Mouse (Mus musculus) bone marrow macrophage, adult 2 months (primary cell): ENCODE measurements around the gene Cldn2. TPM values are rescaled to one million over a fixed set of nuclear protein-coding genes. Genes with fewer than 3 reads are reported as not detected.

Source experiments
- H3K27ac ChIP-seq: 2 replicates; pipeline ENCODE4 v1.5.1; 2012; ENCODE audit warnings: low read depth, low read length; ENCODE audit not compliant: insufficient read depth
- H3K4me1 ChIP-seq: 2 replicates; pipeline ENCODE4 v1.6.1; 2012; ENCODE audit warnings: low read length; ENCODE audit not compliant: control insufficient read depth, insufficient read depth
- H3K4me3 ChIP-seq: 2 replicates; pipeline ENCODE4 v1.5.1; 2012; ENCODE audit warnings: mild to moderate bottlenecking, low read length, moderate library complexity; ENCODE audit not compliant: insufficient read depth
- CTCF ChIP-seq: IDR thresholded peaks from 2 replicates; pipeline ENCODE4 v1.5.1; 2012; ENCODE audit warnings: low read depth, mild to moderate bottlenecking, low read length, moderate library complexity
- POLR2A ChIP-seq: IDR thresholded peaks from 2 replicates; pipeline ENCODE4 v1.6.1; 2012; ENCODE audit warnings: mild to moderate bottlenecking, low read depth, low read length, borderline replicate concordance
- polyA plus RNA-seq: library from polyadenylated mRNA; stranded (reverse); fragments of >200 nt; gene quantifications from 2 replicates; pipeline ENCODE4 v1.2.4, GENCODE M21; 2012; ENCODE audit not compliant: missing spikeins, insufficient read depth, insufficient read length

The Cldn2 gene
- polyA plus RNA-seq, 1 experiment: not detected

DNA sequence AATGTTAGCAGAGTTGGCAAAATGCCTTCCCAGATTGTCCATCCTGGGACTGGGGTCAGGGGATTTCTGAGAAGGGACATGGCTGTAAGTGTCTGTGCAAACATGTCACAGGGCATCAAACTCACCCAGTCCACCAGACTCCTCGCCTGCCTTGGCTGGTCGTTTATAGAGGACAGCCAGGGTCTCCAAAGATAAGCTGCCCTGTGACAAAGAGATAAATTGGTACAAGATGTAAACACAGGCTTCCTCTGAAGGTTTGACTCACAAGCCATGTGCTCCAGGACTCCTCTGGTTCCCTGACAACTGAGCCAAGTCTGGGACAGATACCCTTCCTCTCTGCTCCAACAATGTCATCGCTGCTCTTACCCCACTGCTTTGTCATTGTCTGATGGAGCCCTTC is 19.6 kb upstream of the Cldn2 start:
- no peak for TF ChIP-seq POLR2A
- no peak for TF ChIP-seq CTCF
- Histone ChIP-seq H3K27ac (no peak overlapping the region), H3K4me3 (no peak overlapping the region), H3K4me1 (no peaks in the 10 kb centered on the region)

DNA sequence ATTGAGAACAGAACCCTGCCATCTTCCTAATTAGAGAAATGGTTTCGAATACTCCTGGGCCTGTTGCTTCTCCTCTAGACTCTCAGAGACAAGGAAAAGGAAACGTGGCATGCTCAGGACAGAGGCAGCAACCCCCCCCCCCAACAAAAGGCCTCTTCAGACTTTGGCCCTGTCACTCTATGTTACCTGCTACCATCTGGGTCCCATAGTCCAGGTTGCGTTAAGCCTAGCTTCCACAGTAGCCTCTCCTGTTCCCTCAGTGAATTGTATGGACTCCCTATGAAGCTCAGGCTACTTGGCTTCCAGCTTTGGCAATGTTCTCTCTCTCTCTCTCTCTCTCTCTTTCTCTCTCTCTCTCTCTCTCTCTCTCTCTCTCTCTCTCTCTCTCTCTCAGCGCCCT is 19.1 kb upstream of the Cldn2 start:
- no peak for TF ChIP-seq POLR2A
- TF ChIP-seq CTCF: no peak
- Histone ChIP-seq H3K4me3 (no peak overlapping the region), H3K4me1 (no peaks in the 10 kb centered on the region), H3K27ac (no peak overlapping the region)

GRCm38 (mm10) chrX:139782278-139783044 is 18.2 kb upstream of the Cldn2 start, which contains the start of gene Ripply1:
Ripply1 (minus strand) TSS chrX:139782353.
- Histone ChIP-seq H3K4me1 (no peaks in the 10 kb centered on the region), H3K4me3 (no peak within 1 kb of the TSS), H3K27ac (no peak within 1 kb of the TSS)
- TF ChIP-seq POLR2A (no peak), CTCF (no peak)

DNA sequence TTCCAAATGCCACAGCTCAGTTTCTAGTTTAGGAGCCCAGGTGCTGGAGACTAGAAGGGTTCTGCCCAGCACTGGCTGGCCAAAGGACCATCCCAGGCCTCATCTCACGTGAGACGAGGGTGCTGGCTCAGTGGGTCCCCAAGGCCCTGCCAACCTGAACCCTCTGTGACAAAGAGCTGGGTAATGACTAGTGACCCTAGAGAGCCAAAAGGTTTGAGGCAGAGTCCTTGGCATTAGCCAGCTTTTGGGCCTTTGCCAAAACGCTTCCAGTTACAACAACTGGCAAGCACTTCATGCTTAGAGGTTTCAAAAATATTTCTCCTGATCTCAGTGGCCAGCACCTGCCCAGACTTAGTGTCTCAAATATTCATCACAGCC is 17.6 kb upstream of the Cldn2 start:
- H3K4me1 ChIP-seq: no peaks in the 10 kb centered on the region
- TF ChIP-seq CTCF (no peak), POLR2A (no peak)
- no peak overlapping the region for H3K27ac ChIP-seq
- H3K4me3 ChIP-seq: no peak overlapping the region

DNA sequence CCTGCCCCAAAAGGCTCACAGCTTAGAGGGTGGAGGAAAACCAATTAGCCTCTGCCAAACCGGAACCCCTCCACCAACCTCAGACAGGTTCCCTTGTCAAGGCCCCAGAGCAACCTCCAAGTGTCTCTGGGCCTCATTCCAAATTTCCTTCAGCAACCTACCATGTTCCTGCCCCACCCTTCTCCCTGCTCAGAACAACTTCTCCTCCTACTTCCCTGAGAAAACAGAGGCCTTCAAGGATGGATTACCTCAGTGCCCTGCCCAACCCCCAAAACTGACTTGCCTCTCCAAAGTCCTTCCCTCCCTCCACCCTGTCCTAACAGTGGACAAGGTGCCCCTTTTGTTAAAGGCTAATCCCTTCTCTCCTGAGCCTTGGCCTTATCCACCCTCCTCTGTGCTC is 14.9 kb upstream of the Cldn2 start:
- no peak overlapping the region for H3K27ac ChIP-seq
- no peaks in the 10 kb centered on the region for H3K4me1 ChIP-seq
- TF ChIP-seq CTCF: no peak
- no peak for TF ChIP-seq POLR2A
- H3K4me3 ChIP-seq: no peak overlapping the region

DNA sequence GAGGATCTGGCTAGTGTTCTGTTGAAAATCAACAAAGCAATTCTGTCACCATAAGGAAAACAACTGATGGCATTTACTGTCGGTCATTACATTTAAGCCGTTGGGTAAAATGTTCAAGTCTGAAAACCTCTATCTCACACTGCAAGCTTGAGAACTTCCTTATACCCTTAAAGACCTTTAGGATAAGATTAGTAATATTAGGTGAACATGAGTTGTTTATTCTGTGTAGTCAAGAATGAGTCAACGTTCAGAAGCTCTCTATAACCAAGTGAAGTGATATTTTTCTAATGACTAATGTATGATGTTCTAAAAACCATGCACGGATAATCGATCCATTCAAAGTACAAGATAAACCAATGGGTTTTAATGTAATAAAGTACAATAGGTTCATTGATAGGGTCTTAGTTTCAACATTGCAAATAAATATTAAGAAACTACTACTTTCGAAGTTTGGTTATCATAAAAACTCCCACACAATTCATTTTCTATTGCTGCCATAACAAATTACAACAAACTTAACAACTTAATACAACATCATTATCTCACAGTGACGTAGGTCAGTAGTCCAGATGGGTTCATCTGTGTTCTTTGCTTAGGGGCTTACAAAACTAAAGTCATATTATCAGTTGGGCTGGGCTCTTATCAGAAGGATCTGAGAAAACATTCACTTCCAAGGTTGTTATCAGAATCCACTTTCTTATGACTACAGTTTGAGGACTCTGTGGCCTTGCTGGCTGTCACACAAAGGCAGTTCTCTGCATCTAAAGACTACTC is 6.4 kb upstream of the Cldn2 start:
- Histone ChIP-seq H3K4me1 (no peaks in the 10 kb centered on the region), H3K4me3 (no peak overlapping the region), H3K27ac (no peak overlapping the region)
- TF ChIP-seq CTCF (no peak), POLR2A (no peak)

DNA sequence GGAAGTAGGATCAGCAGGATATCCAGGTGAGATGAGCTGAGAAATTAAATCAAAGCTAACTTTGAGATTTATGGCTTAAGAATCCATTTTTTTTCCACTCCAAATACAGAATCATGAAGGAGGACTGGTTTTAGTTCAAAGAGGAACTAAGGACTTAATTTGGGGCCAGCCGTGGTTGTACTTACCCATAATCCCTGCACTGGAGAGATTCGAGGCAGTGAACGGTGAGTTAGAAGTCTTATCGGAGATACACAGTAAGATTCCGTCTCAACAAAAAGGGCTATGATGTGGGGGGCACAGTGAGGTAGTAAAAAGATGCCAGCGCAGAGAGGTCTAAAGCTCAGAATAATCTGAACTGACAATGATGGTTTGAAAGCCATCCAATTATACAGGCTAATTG is 4.6 kb upstream of the Cldn2 start:
- Histone ChIP-seq H3K4me3 (no peak overlapping the region; the same call in 1 of the 2 replicates), H3K4me1 (no peaks in the 10 kb centered on the region), H3K27ac (no peak overlapping the region)
- no peak for TF ChIP-seq POLR2A
- no peak for TF ChIP-seq CTCF

GRCm38 (mm10) chrX:139797875-139798274 is 2.8 kb upstream of the Cldn2 start:
- Histone ChIP-seq H3K4me3 (no peak overlapping the region), H3K27ac (no peak overlapping the region), H3K4me1 (no peaks in the 10 kb centered on the region)
- TF ChIP-seq POLR2A (no peak), CTCF (no peak)

DNA sequence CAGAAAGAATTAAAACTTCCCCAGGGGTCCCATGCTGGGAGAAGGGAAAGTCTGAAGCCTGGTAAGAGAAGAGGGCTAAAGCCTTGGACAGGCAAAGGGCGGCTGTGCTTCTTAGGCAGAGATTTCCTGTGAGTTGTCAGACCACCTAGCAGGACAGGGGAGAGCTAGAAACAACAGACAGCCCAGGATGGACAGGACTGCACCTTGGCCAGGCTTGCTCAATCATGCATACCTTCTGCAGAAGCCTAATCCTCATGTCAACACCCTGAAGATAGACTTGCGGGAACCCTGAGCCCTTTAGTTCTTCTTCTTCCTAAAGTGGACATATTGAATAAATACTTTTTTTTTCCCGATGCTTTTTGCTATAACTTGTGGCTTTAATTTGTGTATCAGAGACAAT is 675 bp upstream of the Cldn2 start:
- Histone ChIP-seq H3K4me3 (no peak overlapping the region), H3K27ac (no peak overlapping the region), H3K4me1 (no peaks in the 10 kb centered on the region)
- TF ChIP-seq POLR2A: no peak

DNA sequence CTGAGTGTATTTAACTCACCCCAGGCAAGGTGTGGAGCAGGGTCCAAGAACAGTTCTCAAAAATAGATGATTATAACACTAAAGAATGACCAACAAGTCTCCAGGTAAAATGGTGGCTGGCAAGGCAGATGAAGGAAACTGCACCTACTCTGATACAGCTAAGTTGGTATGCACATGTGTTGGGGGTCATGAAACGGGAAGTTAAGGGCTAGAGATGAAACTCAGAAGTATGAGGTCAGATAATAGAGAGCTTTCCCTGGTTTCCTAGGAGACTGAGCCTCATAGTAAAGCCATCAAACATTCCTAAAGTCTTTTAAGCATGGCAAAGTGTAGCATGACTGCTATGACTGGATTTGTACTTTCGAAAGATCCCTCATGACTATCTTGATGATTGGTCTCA is 2.4 kb downstream of the Cldn2 start:
- Histone ChIP-seq H3K4me3 (no peak overlapping the region), H3K27ac (no peak overlapping the region), H3K4me1 (no peaks in the 10 kb centered on the region)
- TF ChIP-seq CTCF (no peak), POLR2A (no peak)

GRCm38 (mm10) chrX:139805918-139806317 is 5.3 kb downstream of the Cldn2 start:
- Histone ChIP-seq H3K4me1 (no peaks in the 10 kb centered on the region), H3K4me3 (no peak overlapping the region), H3K27ac (no peak overlapping the region)
- TF ChIP-seq POLR2A (no peak), CTCF (no peak)
